Mouse (Mus musculus): ENCODE results near the gene Olfr107. TPM values are rescaled to one million over a fixed set of nuclear protein-coding genes. Genes with fewer than 3 reads are reported as not detected.

The Olfr107 gene
- not detected for total RNA-seq (2021)

GRCm38 (mm10) chr17:37398926-37399325, at the start of gene Olfr107:
Gene Olfr107 (plus strand): TSS chr17:37399226.
- DNase-seq (ENCODE audit: extremely low spot score in 1 of 2, low spot score in 1 of 2): no peak

DNA sequence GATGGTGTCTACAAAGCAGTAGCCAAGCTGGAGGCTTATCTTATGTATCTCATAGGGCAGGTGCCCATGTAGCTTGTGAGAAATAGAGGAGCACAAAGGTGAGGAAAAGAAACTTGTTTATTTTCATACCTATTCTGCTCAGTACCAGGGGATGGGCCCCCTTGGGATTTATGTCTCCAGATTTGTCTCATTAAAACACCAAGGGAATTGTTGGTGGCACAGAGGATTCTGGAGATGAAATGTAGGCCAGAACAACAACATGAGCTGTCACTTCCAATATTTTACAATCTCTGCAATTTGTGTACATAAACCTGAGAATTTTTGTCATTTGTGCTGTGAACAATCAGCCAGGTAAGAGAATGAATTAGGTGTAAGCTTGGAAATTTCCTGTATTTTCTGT, 39.7 kb upstream of the Olfr107 start, which contains the start of gene Olfr104-ps:
Gene Olfr104-ps, plus strand, starts transcription at position 301 of the 400 bp plus-strand sequence.
- no peak for DNase-seq (ENCODE audit: extremely low spot score in 1 of 2, low spot score in 1 of 2)

DNA sequence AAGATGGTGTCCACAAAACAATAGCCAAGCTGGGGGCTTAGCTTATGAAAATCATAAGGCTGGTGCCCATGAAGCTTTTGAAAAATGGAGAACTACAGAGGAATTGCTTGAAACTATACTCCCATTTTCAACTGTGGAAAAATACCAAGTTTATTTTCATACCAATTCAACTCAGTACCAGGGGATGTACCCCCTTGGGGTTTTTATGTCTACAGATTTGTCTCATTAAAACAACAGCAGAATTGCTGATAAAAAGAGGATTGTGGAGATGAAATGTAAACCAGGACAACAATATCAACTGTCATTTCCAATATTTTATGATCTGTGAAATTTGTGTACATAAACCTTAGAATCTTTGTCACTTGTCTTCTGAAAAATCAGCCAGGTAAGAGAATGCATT, 20.3 kb upstream of the Olfr107 start, which contains the start of gene Olfr105-ps:
Gene Olfr105-ps, plus strand, starts transcription at position 301 of the 400 bp plus-strand sequence.
- no peak for DNase-seq (ENCODE audit: extremely low spot score in 1 of 2, low spot score in 1 of 2)

DNA sequence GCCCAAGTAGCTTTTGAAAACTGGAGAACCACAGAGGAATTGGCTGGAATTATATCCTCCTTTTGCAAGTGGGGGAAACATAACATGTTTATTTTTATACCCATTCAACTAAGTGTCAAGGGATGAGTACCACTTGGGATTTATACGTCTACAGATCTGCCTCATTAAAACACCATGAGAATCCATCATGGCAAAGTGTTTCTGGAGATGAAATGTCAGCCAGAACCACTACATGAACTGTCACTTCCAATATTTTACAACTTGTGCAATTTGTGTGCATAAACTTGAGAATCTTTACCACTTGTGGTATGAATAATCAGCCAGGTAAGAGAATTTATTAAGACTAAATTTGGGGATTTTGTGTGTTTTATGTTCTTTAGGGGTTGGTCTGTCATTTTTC, 8.9 kb upstream of the Olfr107 start, which contains the start of gene Olfr106-ps:
Gene Olfr106-ps, plus strand, starts transcription at position 301 of the 400 bp plus-strand sequence.
- DNase-seq (ENCODE audit: extremely low spot score in 1 of 2, low spot score in 1 of 2): no peak

DNA sequence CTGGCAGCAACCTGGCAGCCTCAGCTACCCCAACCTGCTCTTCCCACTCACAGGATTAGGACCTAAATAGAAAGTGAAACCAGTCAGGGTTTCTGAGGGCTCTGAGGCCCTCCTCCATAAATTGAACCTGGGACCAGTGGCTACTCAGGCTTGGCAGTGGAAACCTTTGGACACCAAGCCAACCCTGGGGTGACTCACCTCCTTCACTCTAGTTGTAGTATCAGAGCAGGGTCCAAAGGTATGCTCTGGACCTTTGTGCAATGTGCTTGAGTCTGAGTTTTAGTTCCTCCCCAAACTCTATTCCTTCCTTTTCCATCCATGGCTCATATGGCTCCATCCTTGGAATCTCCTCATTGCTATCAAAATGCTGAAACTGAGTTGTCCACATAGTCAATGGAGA, 14.4 kb downstream of the Olfr107 start:
- no peak for DNase-seq (ENCODE audit: extremely low spot score in 1 of 2, low spot score in 1 of 2)

- DNase-seq (ENCODE audit: extremely low spot score in 1 of 2, low spot score in 1 of 2): no peak
These were observed 46.2 kb downstream of the Olfr107 start, which contains the start of gene Olfr108 for GRCm38 (mm10) chr17:37445180-37445579. Gene Olfr108 (plus strand): TSS chr17:37445480.

Other genes with a start within 250 kb of the Olfr107 start
- gene Olfr93, start 237.7 kb upstream of the Olfr107 start, total RNA-seq (2021): not detected
- gene Ubd, start 205.3 kb upstream of the Olfr107 start, total RNA-seq (2021): not detected
- gene Olfr94, start 198.2 kb upstream of the Olfr107 start, total RNA-seq (2021): not detected
- gene Olfr95, start 186.1 kb upstream of the Olfr107 start, total RNA-seq (2021): not detected
- not detected for gene Olfr96, start 179.1 kb upstream of the Olfr107 start, total RNA-seq (2021)
- gene Olfr97, start 161.9 kb upstream of the Olfr107 start, total RNA-seq (2021): not detected
- not detected for gene Olfr98, start 135.5 kb upstream of the Olfr107 start, total RNA-seq (2021)
- 1 to 10 TPM; 1.2 to 2.2 TPM for gene H2-M3, start 129.0 kb upstream of the Olfr107 start, total RNA-seq (2021)
- gene Olfr99, start 115.8 kb upstream of the Olfr107 start, total RNA-seq (2021): not detected
- not detected for gene Olfr101, start 94.9 kb upstream of the Olfr107 start, total RNA-seq (2021)
- gene Olfr102, start 82.2 kb upstream of the Olfr107 start, total RNA-seq (2021): not detected
- gene Olfr103, start 59.5 kb upstream of the Olfr107 start, total RNA-seq (2021): not detected
- not detected for gene Olfr104-ps, start 39.6 kb upstream of the Olfr107 start, total RNA-seq (2021)
- gene Olfr105-ps, start 20.2 kb upstream of the Olfr107 start, total RNA-seq (2021): not detected
- not detected for gene Olfr106-ps, start 8.8 kb upstream of the Olfr107 start, total RNA-seq (2021)
- gene Olfr108, start 46.3 kb downstream of the Olfr107 start, total RNA-seq (2021): not detected
- gene Olfr109, start 59.7 kb downstream of the Olfr107 start, total RNA-seq (2021): not detected
- not detected for gene H2-M2, start 84.3 kb downstream of the Olfr107 start, total RNA-seq (2021)
- not detected for gene Olfr110, start 93.2 kb downstream of the Olfr107 start, total RNA-seq (2021)
- gene Olfr111, start 108.8 kb downstream of the Olfr107 start, total RNA-seq (2021): not detected
- not detected for gene Olfr112, start 170.2 kb downstream of the Olfr107 start, total RNA-seq (2021)
- gene Olfr113, start 178.4 kb downstream of the Olfr107 start, total RNA-seq (2021): not detected
- gene Olfr114, start 193.5 kb downstream of the Olfr107 start, total RNA-seq (2021): not detected
- gene Olfr115, start 227.9 kb downstream of the Olfr107 start, total RNA-seq (2021): not detected
- gene Olfr116, start 228.0 kb downstream of the Olfr107 start, total RNA-seq (2021): not detected

All from layer of hippocampus, postnatal 25 days (tissue).